Mouse (Mus musculus): ENCODE results near the gene Sirpa.

DNA sequence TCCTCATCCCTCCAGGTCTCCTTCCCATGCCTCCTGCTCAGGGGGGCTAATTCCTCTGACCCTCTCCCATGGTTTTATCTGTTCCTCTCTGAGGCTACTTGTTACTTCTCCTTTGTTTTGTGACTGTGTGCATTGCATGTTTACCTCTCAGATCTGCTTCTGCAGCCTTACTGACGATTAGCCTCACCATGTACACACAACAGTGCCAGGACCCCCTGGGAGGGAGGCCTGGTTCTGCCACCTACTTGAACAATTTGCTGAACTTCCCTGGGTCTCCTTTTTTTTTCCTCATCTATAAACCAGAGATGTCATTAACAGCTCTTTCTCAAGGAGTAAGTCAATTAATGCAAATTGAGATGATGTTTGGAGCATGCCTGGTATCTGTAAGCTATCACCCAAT, 4.9 kb downstream of the Sirpa start:
- TF ChIP-seq EP300 (IDR thresholded peaks at IDR 0.05; ENCODE audit: low read depth) (no peak), CTCF (IDR thresholded peaks at IDR 0.05; ENCODE audit: low read depth) (no peak)

All from liver, postnatal 0 days (tissue).